Mouse (Mus musculus): ENCODE results near the gene Tmem50b.

Tmem50b gene

GRCm38 (mm10) chr16:91609501-91610245, 12.1 kb upstream of the Tmem50b start:
- DNase-seq (ENCODE audit: low spot score): peak; percentile 77

- no peak for DNase-seq (ENCODE audit: low spot score)
These were observed 9.4 kb upstream of the Tmem50b start for GRCm38 (mm10) chr16:91606958-91607357.

GRCm38 (mm10) chr16:91605156-91605555, 7.6 kb upstream of the Tmem50b start:
- DNase-seq (ENCODE audit: low spot score): no peak

GRCm38 (mm10) chr16:91601693-91602092, 4.1 kb upstream of the Tmem50b start:
- DNase-seq (ENCODE audit: low spot score): no peak

GRCm38 (mm10) chr16:91601081-91601480, 3.5 kb upstream of the Tmem50b start:
- no peak for DNase-seq (ENCODE audit: low spot score)

GRCm38 (mm10) chr16:91599242-91599641, 1.6 kb upstream of the Tmem50b start:
- no peak for DNase-seq (ENCODE audit: low spot score)

- peak; percentile 50 for DNase-seq (ENCODE audit: low spot score)
These were observed 575 bp downstream of the Tmem50b start for GRCm38 (mm10) chr16:91596779-91597671.

- DNase-seq (ENCODE audit: low spot score): no peak
These were observed 1.2 kb downstream of the Tmem50b start for GRCm38 (mm10) chr16:91596397-91596778.

GRCm38 (mm10) chr16:91595076-91595475, 2.5 kb downstream of the Tmem50b start:
- no peak for DNase-seq (ENCODE audit: low spot score)

GRCm38 (mm10) chr16:91593262-91593661, 4.3 kb downstream of the Tmem50b start:
- no peak for DNase-seq (ENCODE audit: low spot score)

GRCm38 (mm10) chr16:91592162-91592561, 5.4 kb downstream of the Tmem50b start:
- DNase-seq (ENCODE audit: low spot score): no peak

GRCm38 (mm10) chr16:91588703-91589102, 8.9 kb downstream of the Tmem50b start:
- no peak for DNase-seq (ENCODE audit: low spot score)

- no peak for DNase-seq (ENCODE audit: low spot score)
These were observed 9.7 kb downstream of the Tmem50b start for GRCm38 (mm10) chr16:91587730-91588453.

GRCm38 (mm10) chr16:91586244-91586643, 11.4 kb downstream of the Tmem50b start:
- DNase-seq (ENCODE audit: low spot score): no peak

GRCm38 (mm10) chr16:91585617-91586016, 12.0 kb downstream of the Tmem50b start:
- no peak for DNase-seq (ENCODE audit: low spot score)

- DNase-seq (ENCODE audit: low spot score): no peak
These were observed 15.3 kb downstream of the Tmem50b start for GRCm38 (mm10) chr16:91582307-91582706.

GRCm38 (mm10) chr16:91578980-91579720, 18.4 kb downstream of the Tmem50b start:
- no peak for DNase-seq (ENCODE audit: low spot score)

- no peak for DNase-seq (ENCODE audit: low spot score)
These were observed 22.4 kb downstream of the Tmem50b start for GRCm38 (mm10) chr16:91575151-91575550.

- DNase-seq (ENCODE audit: low spot score): no peak
These were observed 26.5 kb downstream of the Tmem50b start for GRCm38 (mm10) chr16:91571105-91571504.

- peak; percentile 52 for DNase-seq (ENCODE audit: low spot score)
These were observed 28.6 kb downstream of the Tmem50b start for GRCm38 (mm10) chr16:91568960-91569359.

GRCm38 (mm10) chr16:91566002-91566401, 31.6 kb downstream of the Tmem50b start:
- DNase-seq (ENCODE audit: low spot score): no peak

Measured in testis, postnatal 14 days (tissue).